ENCODE assay signal across 17 mouse cellular contexts in the genomic region with DNA sequence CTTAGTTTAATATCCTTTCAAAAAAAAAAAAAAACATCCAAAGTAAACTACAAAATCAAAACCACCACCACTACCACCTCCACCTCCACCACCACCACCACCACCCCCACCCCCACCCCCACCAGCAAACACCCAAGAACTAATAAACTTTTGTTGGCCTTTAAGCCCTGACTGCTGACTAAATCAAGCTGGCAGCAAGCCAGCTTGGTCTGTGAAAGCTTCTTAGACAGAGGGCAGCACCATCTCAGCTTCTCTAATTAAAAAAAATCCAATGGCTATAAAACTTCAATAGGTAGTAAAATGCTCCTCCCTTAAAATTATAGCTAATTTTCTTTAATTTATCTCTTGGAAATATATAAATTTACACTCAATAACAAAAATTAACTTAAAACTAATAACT.
DNase-seq lines count a peak whose midpoint lies in the region; ATAC-seq lines count a peak whose summit lies in the region.
"Had no signal": no experiment of that assay in that cellular context is flagged by ENCODE, and none has a peak within 500 bp of the region (broad histone marks: within the 10 kb centered on the region; RNA-seq: fewer than 3 reads in every experiment).

No protein-coding gene starts in this region.

- no peaks in the 10 kb centered on the region for H3K4me1 ChIP-seq in midbrain, embryonic 14.5 days (ENCODE audit: control insufficient read depth, insufficient read depth, low read length)
- H3K4me1 ChIP-seq in midbrain, embryonic 15.5 days: no peaks in the 10 kb centered on the region
- H3K4me1 ChIP-seq in embryonic facial prominence, embryonic 14.5 days (ENCODE audit: control insufficient read depth, insufficient read depth, low read length): no peaks in the 10 kb centered on the region
- no peaks in the 10 kb centered on the region for H3K4me1 ChIP-seq in neural tube, embryonic 15.5 days
- H3K4me1 ChIP-seq: embryonic facial prominence, embryonic 12.5 days; hindbrain, embryonic 13.5 days; limb, embryonic 13.5 days had no signal

- peak; percentile 16 for DNase-seq in heart, postnatal 4 days
- DNase-seq in heart, adult 18-20 months: no peak
- DNase-seq in midbrain, embryonic 14.5 days: peak; percentile 57
- peak; percentile 20 for DNase-seq in embryonic facial prominence, embryonic 14.5 days (ENCODE audit: low spot score)
- DNase-seq: cerebellum, adult 2 months; kidney, adult 2 months; lung, adult 2 months; right cerebral cortex, adult 18-20 months had no signal

- H3K27ac ChIP-seq in midbrain, embryonic 14.5 days (replicated peaks; ENCODE audit: low read depth, low read length): no peak overlapping the region
- no peak overlapping the region for H3K27ac ChIP-seq in midbrain, embryonic 15.5 days
- H3K27ac ChIP-seq in embryonic facial prominence, embryonic 14.5 days (replicated peaks; ENCODE audit: low read depth, low read length): no peak overlapping the region
- H3K27ac ChIP-seq in neural tube, embryonic 15.5 days (replicated peaks): no peak overlapping the region
- H3K27ac ChIP-seq: embryonic facial prominence, embryonic 12.5 days; hindbrain, embryonic 13.5 days; layer of hippocampus, adult 2 months; left cerebral cortex, adult 2 months; limb, embryonic 13.5 days had no signal

- no peak overlapping the region for H3K4me3 ChIP-seq in midbrain, embryonic 14.5 days (replicated peaks; ENCODE audit: low read depth, low read length)
- no peak overlapping the region for H3K4me3 ChIP-seq in midbrain, embryonic 15.5 days
- H3K4me3 ChIP-seq in embryonic facial prominence, embryonic 14.5 days (ENCODE audit: low read depth, low read length): no peak overlapping the region
- no peak overlapping the region for H3K4me3 ChIP-seq in neural tube, embryonic 15.5 days (replicated peaks)
- H3K4me3 ChIP-seq: embryonic facial prominence, embryonic 12.5 days; hindbrain, embryonic 13.5 days; layer of hippocampus, adult 2 months; left cerebral cortex, adult 2 months; limb, embryonic 13.5 days had no signal

- no peak for ATAC-seq in midbrain, embryonic 14.5 days (ENCODE audit: low FRiP score, low TSS enrichment)
- no peak for ATAC-seq in midbrain, embryonic 15.5 days (replicated peaks)
- no peak for ATAC-seq in embryonic facial prominence, embryonic 14.5 days (ENCODE audit: low read depth)
- no peak for ATAC-seq in megakaryocyte progenitor cell, adult 5-6 weeks (replicated peaks; ENCODE audit: poor library complexity)
- no peak for ATAC-seq in neural tube, embryonic 15.5 days (ENCODE audit: low FRiP score)
- ATAC-seq: Patski had no signal

- H3K36me3 ChIP-seq in midbrain, embryonic 14.5 days (ENCODE audit: control insufficient read depth, insufficient read depth, low read length): no peaks in the 10 kb centered on the region
- no peaks in the 10 kb centered on the region for H3K36me3 ChIP-seq in midbrain, embryonic 15.5 days (replicated peaks)
- H3K36me3 ChIP-seq in embryonic facial prominence, embryonic 14.5 days (ENCODE audit: control insufficient read depth, insufficient read depth, low read length): no peaks in the 10 kb centered on the region
- no peaks in the 10 kb centered on the region for H3K36me3 ChIP-seq in neural tube, embryonic 15.5 days
- H3K36me3 ChIP-seq: embryonic facial prominence, embryonic 12.5 days; hindbrain, embryonic 13.5 days; limb, embryonic 13.5 days had no signal

- H3K9ac ChIP-seq in midbrain, embryonic 14.5 days (replicated peaks; ENCODE audit: low read length): no peak overlapping the region
- no peak overlapping the region for H3K9ac ChIP-seq in midbrain, embryonic 15.5 days
- H3K9ac ChIP-seq in embryonic facial prominence, embryonic 14.5 days (ENCODE audit: low read depth, low read length): no peak overlapping the region
- no peak overlapping the region for H3K9ac ChIP-seq in neural tube, embryonic 15.5 days (replicated peaks)
- H3K9ac ChIP-seq: embryonic facial prominence, embryonic 12.5 days; hindbrain, embryonic 13.5 days; limb, embryonic 13.5 days had no signal

- H3K27me3 ChIP-seq in midbrain, embryonic 14.5 days (ENCODE audit: control insufficient read depth, insufficient read depth, low read length): no peaks in the 10 kb centered on the region
- H3K27me3 ChIP-seq in midbrain, embryonic 15.5 days (replicated peaks): no peaks in the 10 kb centered on the region
- H3K27me3 ChIP-seq in embryonic facial prominence, embryonic 14.5 days (replicated peaks; ENCODE audit: control insufficient read depth, insufficient read depth, low read length): no peaks in the 10 kb centered on the region
- no peaks in the 10 kb centered on the region for H3K27me3 ChIP-seq in neural tube, embryonic 15.5 days (replicated peaks)
- H3K27me3 ChIP-seq: embryonic facial prominence, embryonic 12.5 days; hindbrain, embryonic 13.5 days; limb, embryonic 13.5 days; Patski had no signal

- no peaks in the 10 kb centered on the region for H3K9me3 ChIP-seq in midbrain, embryonic 14.5 days (ENCODE audit: control insufficient read depth, low read length)
- H3K9me3 ChIP-seq in midbrain, embryonic 15.5 days: no peaks in the 10 kb centered on the region; the same call in 1 of the 2 replicates
- H3K9me3 ChIP-seq in embryonic facial prominence, embryonic 14.5 days (ENCODE audit: control insufficient read depth, low read length): no peaks in the 10 kb centered on the region
- H3K9me3 ChIP-seq in neural tube, embryonic 15.5 days (replicated peaks): no peaks in the 10 kb centered on the region
- H3K9me3 ChIP-seq: embryonic facial prominence, embryonic 12.5 days; hindbrain, embryonic 13.5 days had no signal

- H3K4me2 ChIP-seq in midbrain, embryonic 14.5 days (ENCODE audit: low read length): no peak overlapping the region
- no peak overlapping the region for H3K4me2 ChIP-seq in midbrain, embryonic 15.5 days
- no peak overlapping the region for H3K4me2 ChIP-seq in embryonic facial prominence, embryonic 14.5 days (ENCODE audit: low read depth, low read length)
- H3K4me2 ChIP-seq in neural tube, embryonic 15.5 days: no peak overlapping the region
- H3K4me2 ChIP-seq: embryonic facial prominence, embryonic 12.5 days; hindbrain, embryonic 13.5 days; limb, embryonic 13.5 days had no signal

Comparison
In these comparisons a context has a peak if more than half of its experiments do, and no peak if none do; other contexts are left out.
1. DNase-seq: peak in heart, postnatal 4 days (single experiment), midbrain, embryonic 14.5 days (single experiment) and embryonic facial prominence, embryonic 14.5 days (single experiment); none in heart, adult 18-20 months (0 of 2).